Mouse (Mus musculus) MEL (cell line): ENCODE results near the gene 1810010D01Rik. TPM values are rescaled to one million over a fixed set of nuclear protein-coding genes. Genes with fewer than 3 reads are reported as not detected.

ENCODE experiments used
- DNase-seq: peaks from one replicate; pipeline ENCODE4 v3.0.0; 2011; ENCODE audit warnings: low read depth, low spot score
- H3K27ac ChIP-seq: 2 replicates; pipeline ENCODE4 v1.5.1; 2012; ENCODE audit warnings: low read depth, mild to moderate bottlenecking, control low read depth, low read length, moderate library complexity; ENCODE audit not compliant: control insufficient read depth
- H3K27me3 ChIP-seq, 2 experiments: fragments of 150-350 bp in 1 of 2; sonication (generic) in 1 of 2; 2 replicates each; pipeline ENCODE4 v1.6.1; 2012; ENCODE audit warnings: low read length in 2 of 2, mild to moderate bottlenecking in 2 of 2, improper control_type of control experiment in 1 of 2, moderate library complexity in 1 of 2; ENCODE audit not compliant: insufficient read depth in 2 of 2, control insufficient read depth in 1 of 2
- H3K36me3 ChIP-seq, 2 experiments: 2 replicates each; pipeline ENCODE4 v1.6.1; 2012 to 2014; ENCODE audit warnings: low read length in 2 of 2, improper control_type of control experiment in 1 of 2, inconsistent platforms in 1 of 2, mild to moderate bottlenecking in 1 of 2; ENCODE audit not compliant: insufficient read depth in 2 of 2, control insufficient read depth in 1 of 2
- H3K4me1 ChIP-seq, 2 experiments: fragments of 150-350 bp in 1 of 2; sonication (generic) in 1 of 2; 2 replicates each; pipeline ENCODE4 v1.6.1; 2012; ENCODE audit warnings: low read length in 2 of 2, improper control_type of control experiment in 1 of 2, mild to moderate bottlenecking in 1 of 2; ENCODE audit not compliant: insufficient read depth in 2 of 2, control insufficient read depth in 1 of 2
- H3K4me3 ChIP-seq, 2 experiments: fragments of 150-350 bp in 1 of 2; sonication (generic) in 1 of 2; 2 replicates each; pipeline ENCODE4 v1.5.1; 2012; ENCODE audit warnings: low read depth in 2 of 2, low read length in 2 of 2, mild to moderate bottlenecking in 2 of 2, moderate library complexity in 2 of 2, control low read depth in 1 of 2, improper control_type of control experiment in 1 of 2; ENCODE audit not compliant: control insufficient read depth in 1 of 2, insufficient read depth in 1 of 2
- H3K79me2 ChIP-seq: 2 replicates; pipeline ENCODE4 v1.6.1; 2012; ENCODE audit warnings: mild to moderate bottlenecking, low read length, moderate library complexity; ENCODE audit not compliant: control insufficient read depth, poor library complexity, insufficient read depth
- H3K9ac ChIP-seq: 2 replicates; pipeline ENCODE4 v1.6.1; 2012; ENCODE audit warnings: low read depth, mild to moderate bottlenecking, control low read depth, low read length, moderate library complexity; ENCODE audit not compliant: control insufficient read depth, poor library complexity, severe bottlenecking
- H3K9me3 ChIP-seq: fragments of 150-350 bp; sonication (generic); replicated peaks from 2 replicates; pipeline ENCODE4 v1.6.1; 2012; ENCODE audit warnings: mild to moderate bottlenecking, low read length, improper control_type of control experiment, moderate library complexity; ENCODE audit not compliant: insufficient read depth
- BHLHE40 ChIP-seq: IDR thresholded peaks from 2 replicates; pipeline ENCODE4 v1.6.1; 2012; ENCODE audit warnings: low read depth, mild to moderate bottlenecking, inconsistent platforms, low read length, improper control_type of control experiment, borderline replicate concordance
- CHD1 ChIP-seq: IDR thresholded peaks from 2 replicates; pipeline ENCODE4 v1.6.1; 2012; ENCODE audit warnings: low read depth, mild to moderate bottlenecking, inconsistent platforms, low read length, improper control_type of control experiment
- EP300 ChIP-seq, 2 experiments: IDR thresholded peaks; 2 replicates each; pipeline ENCODE4 v1.6.1; 2011; ENCODE audit warnings: improper control_type of control experiment in 2 of 2, low read length in 2 of 2, low read depth in 1 of 2, mild to moderate bottlenecking in 1 of 2
- GABPA ChIP-seq: IDR thresholded peaks from 2 replicates; pipeline ENCODE4 v1.6.1; 2012; ENCODE audit warnings: low read depth, mild to moderate bottlenecking, inconsistent platforms, low read length, improper control_type of control experiment, moderate library complexity
- GATA1 ChIP-seq: IDR thresholded peaks from 2 replicates; pipeline ENCODE4 v1.6.1; 2011; ENCODE audit warnings: low read depth, low read length, improper control_type of control experiment
- HCFC1 ChIP-seq: IDR thresholded peaks from 2 replicates; pipeline ENCODE4 v1.6.1; 2012; ENCODE audit warnings: low read depth, mild to moderate bottlenecking, inconsistent platforms, low read length, improper control_type of control experiment, moderate library complexity
- JUND ChIP-seq: IDR thresholded peaks from 2 replicates; pipeline ENCODE4 v1.6.1; 2011; ENCODE audit warnings: low read depth, mild to moderate bottlenecking, improper control_type of control experiment, low read length
- KAT2A ChIP-seq: conservative IDR thresholded peaks from 2 replicates; pipeline ENCODE4 v1.6.1; 2012; ENCODE audit warnings: low read depth, low read length, improper control_type of control experiment, inconsistent platforms
- MAX ChIP-seq: IDR thresholded peaks from 2 replicates; pipeline ENCODE4 v1.6.1; 2011; ENCODE audit warnings: low read length, improper control_type of control experiment
- MXI1 ChIP-seq: IDR thresholded peaks from 2 replicates; pipeline ENCODE4 v1.6.1; 2011; ENCODE audit warnings: mild to moderate bottlenecking, low read depth, low read length, improper control_type of control experiment
- NELFE ChIP-seq: IDR thresholded peaks from 2 replicates; pipeline ENCODE4 v1.6.1; 2011; ENCODE audit warnings: low read depth, low read length, improper control_type of control experiment
- POLR2A ChIP-seq, 2 experiments: IDR thresholded peaks; 2 replicates each; pipeline ENCODE4 v1.6.1; 2011 to 2012; ENCODE audit warnings: low read length in 2 of 2, mild to moderate bottlenecking in 2 of 2, control low read depth in 1 of 2, improper control_type of control experiment in 1 of 2, low read depth in 1 of 2, moderate library complexity in 1 of 2; ENCODE audit not compliant: control insufficient read depth in 1 of 2, insufficient read depth in 1 of 2, poor library complexity in 1 of 2
- POLR2AphosphoS2 ChIP-seq: IDR thresholded peaks from 2 replicates; pipeline ENCODE4 v1.6.1; 2011; ENCODE audit warnings: low read length, improper control_type of control experiment
- POLR2AphosphoS5 ChIP-seq: IDR thresholded peaks from 2 replicates; pipeline ENCODE4 v1.6.1; 2012; ENCODE audit warnings: low read depth, borderline replicate concordance, mild to moderate bottlenecking, inconsistent platforms, low read length, moderate library complexity, mixed read lengths
- RAD21 ChIP-seq: IDR thresholded peaks from 2 replicates; pipeline ENCODE4 v1.6.1; 2011; ENCODE audit warnings: mild to moderate bottlenecking, low read depth, low read length, improper control_type of control experiment
- RCOR1 ChIP-seq: IDR thresholded peaks from 2 replicates; pipeline ENCODE4 v1.6.1; 2012; ENCODE audit warnings: low read depth, mild to moderate bottlenecking, inconsistent platforms, low read length, improper control_type of control experiment
- TAL1 ChIP-seq: IDR thresholded peaks from 2 replicates; pipeline ENCODE4 v1.6.1; 2012; ENCODE audit warnings: mild to moderate bottlenecking, inconsistent platforms, low read length, moderate library complexity, mixed read lengths
- USF1 ChIP-seq: IDR thresholded peaks from 2 replicates; pipeline ENCODE4 v1.6.1; 2014; ENCODE audit warnings: low read depth, mild to moderate bottlenecking, inconsistent platforms, low read length, improper control_type of control experiment, moderate library complexity
- USF2 ChIP-seq, 2 experiments: IDR thresholded peaks; 2 replicates each; pipeline ENCODE4 v1.6.1; 2011 to 2012; ENCODE audit warnings: improper control_type of control experiment in 2 of 2, low read length in 2 of 2, borderline replicate concordance in 1 of 2, inconsistent platforms in 1 of 2, low read depth in 1 of 2, mild to moderate bottlenecking in 1 of 2; ENCODE audit not compliant: insufficient read depth in 1 of 2
- ZC3H11A ChIP-seq: IDR thresholded peaks from 2 replicates; pipeline ENCODE4 v1.6.1; 2012; ENCODE audit warnings: low read depth, mild to moderate bottlenecking, inconsistent platforms, low read length, improper control_type of control experiment
- ZMIZ1 ChIP-seq: IDR thresholded peaks from 2 replicates; pipeline ENCODE4 v1.6.1; 2012; ENCODE audit warnings: low read depth, mild to moderate bottlenecking, inconsistent platforms, low read length, improper control_type of control experiment, moderate library complexity
- polyA plus RNA-seq, 2 experiments: library from polyadenylated mRNA; stranded (reverse) in 1 of 2; unstranded in 1 of 2; fragments of >175 nt in 1 of 2; fragments of >200 nt in 1 of 2; gene quantifications; 2 replicates each; pipeline versions ENCODE4 v1.2.1 to v1.2.4; 2012; ENCODE audit warnings: low replicate concordance in 2 of 2, low read depth in 1 of 2; ENCODE audit not compliant: insufficient read length in 2 of 2, insufficient read depth in 1 of 2, missing spikeins in 1 of 2
- total RNA-seq: library from RNA; depleted of rRNA; stranded (reverse); fragments of 300-350 nt; gene quantifications from 2 replicates; pipeline ENCODE4 v1.2.3, GENCODE M21; 2012

1810010D01Rik gene
- total and polyA plus RNA-seq, 3 experiments, result not detected

- H3K9ac ChIP-seq, result no peak overlapping the region
- no peaks in the 10 kb centered on the region for H3K36me3 ChIP-seq
- H3K79me2 ChIP-seq, result no peaks in the 10 kb centered on the region
- H3K4me1 ChIP-seq, result no peaks in the 10 kb centered on the region
- no peak for TF ChIP-seq JUND
- TF ChIP-seq BHLHE40, result no peak
- no peak for TF ChIP-seq HCFC1
- no peak for TF ChIP-seq CHD1
- no peak for TF ChIP-seq MAX
- TF ChIP-seq USF1, result no peak
- no peak for TF ChIP-seq POLR2AphosphoS5
- no peak for TF ChIP-seq GABPA
- no peak for TF ChIP-seq POLR2A (IDR thresholded peaks at IDR 0.05; ENCODE audit: control insufficient read depth in 1 of 2, insufficient read depth in 1 of 2, low read depth in 1 of 2, low read length in 2 of 2, poor library complexity in 1 of 2)
- no peak for TF ChIP-seq USF2 (IDR thresholded peaks at IDR 0.05; ENCODE audit: borderline replicate concordance in 1 of 2, insufficient read depth in 1 of 2, low read depth in 1 of 2, low read length in 2 of 2)
- TF ChIP-seq NELFE, result no peak
- TF ChIP-seq ZC3H11A, result no peak
- TF ChIP-seq TAL1, result no peak
- H3K4me3 ChIP-seq, result no peak overlapping the region
- H3K27ac ChIP-seq, result no peak overlapping the region
- DNase-seq, result no peak
- H3K27me3 ChIP-seq, result no peaks in the 10 kb centered on the region
- H3K9me3 ChIP-seq, result no peaks in the 10 kb centered on the region
Measured at GRCm38 (mm10) chr7:145196340-145196739, 11.6 kb downstream of the 1810010D01Rik start.

GRCm38 (mm10) chr7:145195186-145195927 is 12.6 kb downstream of the 1810010D01Rik start:
- Histone ChIP-seq H3K4me3 (no peak overlapping the region), H3K9ac (no peak overlapping the region), H3K27ac (no peak overlapping the region), H3K9me3 (no peaks in the 10 kb centered on the region), H3K79me2 (no peaks in the 10 kb centered on the region), H3K27me3 (no peaks in the 10 kb centered on the region), H3K36me3 (no peaks in the 10 kb centered on the region), H3K4me1 (no peaks in the 10 kb centered on the region)
- DNase-seq, result no peak
- TF ChIP-seq GATA1 (no peak), NELFE (no peak), ZMIZ1 (no peak), EP300 (IDR thresholded peaks at IDR 0.05; ENCODE audit: low read depth in 1 of 2, low read length in 2 of 2) (no peak), BHLHE40 (no peak), MXI1 (no peak), POLR2A (IDR thresholded peaks at IDR 0.05; ENCODE audit: control insufficient read depth in 1 of 2, insufficient read depth in 1 of 2, low read depth in 1 of 2, low read length in 2 of 2, poor library complexity in 1 of 2) (no peak), RAD21 (no peak), POLR2AphosphoS2 (no peak), USF2 (IDR thresholded peaks at IDR 0.05; ENCODE audit: borderline replicate concordance in 1 of 2, insufficient read depth in 1 of 2, low read depth in 1 of 2, low read length in 2 of 2) (no peak), RCOR1 (no peak), KAT2A (no peak)
